ENCODE assay signal across 14 mouse cellular contexts in the genomic region with DNA sequence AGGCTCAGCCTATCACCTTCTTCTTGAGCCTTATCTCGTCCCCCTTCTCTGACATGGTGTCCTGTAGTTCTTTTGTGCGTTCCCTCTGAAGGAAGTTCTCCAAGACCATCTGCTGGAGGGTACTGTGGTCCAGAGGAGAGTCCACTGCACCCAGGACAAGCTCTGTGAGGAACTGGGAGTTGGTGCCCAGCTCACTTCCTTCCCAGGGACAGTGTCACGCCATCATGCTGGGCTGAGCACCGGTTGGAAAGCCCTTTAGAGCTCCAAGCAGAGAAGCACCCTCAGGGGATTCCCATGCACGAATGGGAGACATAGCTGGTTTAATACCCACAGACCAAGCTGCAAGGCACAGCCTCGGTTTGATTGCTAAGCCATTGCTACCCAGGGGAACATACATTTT. TPM values are rescaled to one million over a fixed set of nuclear protein-coding genes. Genes with fewer than 3 reads are reported as not detected.
"Had no signal": no experiment of that assay in that cellular context is flagged by ENCODE, and none has a peak within 500 bp of the region (broad histone marks: within the 10 kb centered on the region; RNA-seq: fewer than 3 reads in every experiment).

No protein-coding gene starts in this region.

- H3K36me3 ChIP-seq: limb, embryonic 10.5 days; liver, embryonic 15.5 days; midbrain, embryonic 15.5 days; neural tube, embryonic 12.5 days had no signal

- DNase-seq: lung, adult 2 months; lung, postnatal 4 days had no signal

- H3K4me2 ChIP-seq: liver, embryonic 11.5 days; liver, embryonic 15.5 days; midbrain, embryonic 11.5 days; midbrain, embryonic 15.5 days; neural tube, embryonic 12.5 days had no signal

- ATAC-seq: lung, postnatal 0 days; midbrain, embryonic 15.5 days had no signal

- H3K9ac ChIP-seq: liver, embryonic 15.5 days; midbrain, embryonic 15.5 days; neural tube, embryonic 12.5 days had no signal

- H3K9me3 ChIP-seq: limb, embryonic 10.5 days; liver, embryonic 15.5 days; megakaryocyte, embryonic 14.5 days; midbrain, embryonic 15.5 days; neural tube, embryonic 12.5 days had no signal

- H3K4me3 ChIP-seq: left cerebral cortex, adult 2 months; limb, embryonic 10.5 days; liver, embryonic 15.5 days; megakaryocyte, embryonic 14.5 days; midbrain, embryonic 15.5 days; neural tube, embryonic 12.5 days had no signal

- H3K27ac ChIP-seq: left cerebral cortex, adult 2 months; limb, embryonic 10.5 days; liver, embryonic 15.5 days; midbrain, embryonic 15.5 days; neural tube, embryonic 12.5 days; stomach, postnatal 0 days had no signal

- H3K27me3 ChIP-seq: midbrain, embryonic 15.5 days; neural tube, embryonic 12.5 days had no signal

RNA-seq across cellular contexts. Expression of gene Myl2, which starts 7.4 kb away (rescaled TPM):
- total RNA-seq: monocyte, adult 5-6 weeks had no signal

RNA-seq across cellular contexts. Expression of gene Ccdc63, which starts 32.5 kb away (rescaled TPM):
- polyA plus RNA-seq: large intestine, adult 2 months; limb, embryonic 10.5 days; midbrain, embryonic 15.5 days; neural tube, embryonic 12.5 days had no signal

RNA-seq across cellular contexts. Expression of gene Cux2, which starts 58.2 kb away (rescaled TPM):
- total RNA-seq: monocyte, adult 5-6 weeks had no signal
